Comparison of ENCODE assay signal across 45 mouse cellular contexts in genomic region chr3:107966631-107967030, GRCm38 (mm10). TPM values are rescaled to one million over a fixed set of nuclear protein-coding genes. Genes with fewer than 3 reads are reported as not detected.
"Had no signal": no experiment of that assay in that cellular context is flagged by ENCODE, and none has a peak within 500 bp of the region (broad histone marks: within the 10 kb centered on the region; RNA-seq: fewer than 3 reads in every experiment).

No protein-coding gene starts in this region.

- H3K27me3 ChIP-seq: hindbrain, embryonic 12.5 days; hindbrain, embryonic 13.5 days; hindbrain, embryonic 15.5 days; intestine, embryonic 15.5 days; kidney, embryonic 15.5 days had no signal

- DNase-seq: heart, postnatal 10 days; heart, postnatal 14 days; heart, postnatal 36 days; heart, postnatal 4 days; kidney, adult 11 months; kidney, adult 18-20 months; kidney, adult 2 months; kidney, adult 8-10 months; kidney, adult 9 months; kidney, postnatal 10 days; kidney, postnatal 14 days; kidney, postnatal 25 days; kidney, postnatal 36 days; kidney, postnatal 4 days; layer of hippocampus, adult 9-11 months; layer of hippocampus, postnatal 36 days had no signal

- H3K4me3 ChIP-seq: heart, embryonic 10.5 days; heart, embryonic 12.5 days; heart, embryonic 13.5 days; heart, embryonic 15.5 days; hindbrain, embryonic 10.5 days; hindbrain, embryonic 12.5 days; hindbrain, embryonic 13.5 days; hindbrain, embryonic 15.5 days; intestine, embryonic 15.5 days; kidney, embryonic 15.5 days; layer of hippocampus, adult 2 months had no signal

- H3K4me1 ChIP-seq: heart, embryonic 15.5 days; hindbrain, embryonic 12.5 days had no signal

- H3K4me2 ChIP-seq: heart, embryonic 11.5 days; heart, embryonic 12.5 days; heart, embryonic 13.5 days; heart, embryonic 15.5 days; hindbrain, embryonic 12.5 days; hindbrain, embryonic 13.5 days; hindbrain, embryonic 14.5 days; hindbrain, embryonic 15.5 days; intestine, embryonic 15.5 days; kidney, embryonic 15.5 days had no signal

- H3K9me3 ChIP-seq: heart, embryonic 10.5 days; heart, embryonic 12.5 days; heart, embryonic 13.5 days; heart, embryonic 15.5 days; hindbrain, embryonic 10.5 days; hindbrain, embryonic 12.5 days; hindbrain, embryonic 13.5 days; hindbrain, embryonic 15.5 days; intestine, embryonic 15.5 days; kidney, embryonic 15.5 days had no signal

- H3K9ac ChIP-seq: heart, embryonic 12.5 days; heart, embryonic 13.5 days; heart, embryonic 15.5 days; hindbrain, embryonic 12.5 days; hindbrain, embryonic 13.5 days; hindbrain, embryonic 14.5 days; hindbrain, embryonic 15.5 days; intestine, embryonic 15.5 days; kidney, embryonic 15.5 days had no signal

- H3K36me3 ChIP-seq: heart, embryonic 10.5 days; heart, embryonic 12.5 days; heart, embryonic 13.5 days; heart, embryonic 15.5 days; hindbrain, embryonic 10.5 days; hindbrain, embryonic 12.5 days; hindbrain, embryonic 13.5 days; hindbrain, embryonic 15.5 days; intestine, embryonic 15.5 days; kidney, embryonic 15.5 days had no signal

- H3K27ac ChIP-seq: heart, embryonic 10.5 days; heart, embryonic 13.5 days; heart, embryonic 15.5 days; hindbrain, embryonic 10.5 days; hindbrain, embryonic 12.5 days; hindbrain, embryonic 13.5 days; hindbrain, embryonic 14.5 days; hindbrain, embryonic 15.5 days; hindbrain, postnatal 0 days; intestine, embryonic 15.5 days; kidney, embryonic 15.5 days; kidney, postnatal 0 days; layer of hippocampus, adult 2 months had no signal

- ATAC-seq: hindbrain, embryonic 16.5 days; hindbrain, postnatal 0 days; inflammation-experienced regulatory T-cells, adult 6 months; intestine, embryonic 15.5 days; intestine, embryonic 16.5 days; intestine, postnatal 0 days had no signal

RNA-seq across cellular contexts. Expression of gene Gstm3, which starts 2.5 kb away (rescaled TPM):
- total RNA-seq: heart, postnatal 10 days; heart, postnatal 14 days; heart, postnatal 25 days; heart, postnatal 36 days; heart, postnatal 4 days; hematopoietic stem cell, adult 5-6 weeks; hindbrain, postnatal 0 days; layer of hippocampus, adult 18-20 months; layer of hippocampus, adult 2 months; layer of hippocampus, adult 8-10 months; layer of hippocampus, postnatal 10 days; layer of hippocampus, postnatal 14 days; layer of hippocampus, postnatal 25 days; layer of hippocampus, postnatal 36 days had no signal
- polyA plus RNA-seq: heart, embryonic 12.5 days; heart, embryonic 13.5 days; heart, embryonic 14.5 days; heart, embryonic 15.5 days; heart, postnatal 0 days; hindbrain, embryonic 10.5 days; hindbrain, embryonic 11.5 days; hindbrain, embryonic 12.5 days; hindbrain, embryonic 13.5 days; hindbrain, embryonic 14.5 days; hindbrain, embryonic 16.5 days; inflammation-experienced regulatory T-cells, adult 6 months had no signal

RNA-seq across cellular contexts. Expression of gene Gstm2, which starts 19.6 kb away (rescaled TPM):
- polyA plus RNA-seq: inflammation-experienced regulatory T-cells, adult 6 months had no signal

RNA-seq across cellular contexts. Expression of gene Gstm6, which starts 23.1 kb away (rescaled TPM):
- total RNA-seq: hematopoietic stem cell, adult 5-6 weeks had no signal
- polyA plus RNA-seq: inflammation-experienced regulatory T-cells, adult 6 months had no signal
